Mouse (Mus musculus) gastrocnemius, postnatal 14 days (tissue): ENCODE measurements around the gene B4gat1. TPM values are rescaled to one million over a fixed set of nuclear protein-coding genes. Genes with fewer than 3 reads are reported as not detected.
"Not testable (repeated sequence)": the region's sequence is repeated elsewhere in the genome, so short reads cannot be mapped to it uniquely, and the experiment has no call there.

Experiments
- DNase-seq: peaks from one replicate; pipeline ENCODE4 v3.0.0; 2021; ENCODE audit warnings: mixed read lengths
- intact Hi-C: fragments of 180-260 bp; cut with DNase I; formaldehyde crosslinking; loops from one replicate; pipeline ENCODE4 v1.15.1; 2025; ENCODE audit warnings: low total_unique reads
- long read RNA-seq, 2 experiments: library from polyadenylated mRNA; stranded (forward); transcript quantifications; one replicate each; pipeline ENCODE4 v2.0.0; 2021
- total RNA-seq, 2 experiments: library from RNA; stranded (reverse); gene quantifications; 2 replicates each; pipeline ENCODE4 v1.2.3; 2021

Gene B4gat1
- 10 to 100 TPM; 20.4 to 23.7 TPM for total RNA-seq
- long read RNA-seq, experiment 1, transcript B4gat1-201 (2 exons, 2,032 nt) = major isoform, 50 of 50 reads
- long read RNA-seq, experiment 1, partial matches to known transcripts = 0 of 50 reads
- long read RNA-seq, experiment 1, other reads (novel, unspliced or antisense) = 0 of 50 reads
- long read RNA-seq, experiment 2, transcript B4gat1-201 (2 exons, 2,032 nt) = major isoform, 56 of 56 reads
- long read RNA-seq, experiment 2, partial matches to known transcripts = 0 of 56 reads
- long read RNA-seq, experiment 2, other reads (novel, unspliced or antisense) = 0 of 56 reads

- intact Hi-C loops = no loop called here
- peak; percentile 91 for DNase-seq
These were observed at the start of gene B4gat1, which contains the start of gene AC124502.3 for GRCm38 (mm10) chr19:5038709-5039156. TSS of gene B4gat1 (plus strand) at chr19:5038826. TSS of gene AC124502.3 (plus strand) at chr19:5038891.

- peak; percentile 93 for DNase-seq
- intact Hi-C loops = loop anchor here (10.0 kb wide), 1 partner anchor 234 kb away; the partner anchor contains the start of gene Rbm4b
These were observed 49.6 kb upstream of the B4gat1 start for GRCm38 (mm10) chr19:4989013-4989412.

GRCm38 (mm10) chr19:4989434-4990255 is 49.0 kb upstream of the B4gat1 start:
- intact Hi-C loops = loop anchor here (10.0 kb wide), 1 partner anchor 235 kb away; the partner anchor contains the start of gene Rbm4b
- no peak for DNase-seq

- intact Hi-C loops = no loop called here
- DNase-seq = no peak
These were observed 48.4 kb upstream of the B4gat1 start, which contains the start of gene Npas4 for GRCm38 (mm10) chr19:4990256-4990625. TSS of gene Npas4 (minus strand) at chr19:4990316.

GRCm38 (mm10) chr19:4990716-4991115 is 47.9 kb upstream of the B4gat1 start:
- intact Hi-C loops = no loop called here
- DNase-seq = no peak

- DNase-seq = no peak
- intact Hi-C loops = no loop called here
These were observed 46.3 kb upstream of the B4gat1 start for GRCm38 (mm10) chr19:4992371-4992770.

GRCm38 (mm10) chr19:4992904-4993303 is 45.7 kb upstream of the B4gat1 start:
- peak; percentile 83 for DNase-seq
- intact Hi-C loops = no loop called here

GRCm38 (mm10) chr19:4994043-4994442 is 44.6 kb upstream of the B4gat1 start:
- no peak for DNase-seq
- intact Hi-C loops = no loop called here

- intact Hi-C loops = loop anchor here (5.0 kb wide), 1 partner anchor 37 kb away; the partner anchor contains the start of gene Mrpl11
These were observed 39.0 kb upstream of the B4gat1 start for GRCm38 (mm10) chr19:4999445-5000140.

GRCm38 (mm10) chr19:5001666-5002406 is 36.8 kb upstream of the B4gat1 start:
- intact Hi-C loops = loop anchor here (2.0 to 5.0 kb wide), 2 partner anchors 21 to 40 kb away; partner anchors contain the start of gene Mrpl11
- DNase-seq = peak; percentile 69

More at GRCm38 (mm10) chr19:4999445-5000140, 39.0 kb upstream of the B4gat1 start:
- DNase-seq = no peak

GRCm38 (mm10) chr19:5003644-5004043 is 35.0 kb upstream of the B4gat1 start:
- not testable (repeated sequence) for DNase-seq
- intact Hi-C loops = loop anchor here (2.0 to 5.0 kb wide), 2 partner anchors 23 to 41 kb away; partner anchors contain the start of gene Mrpl11

GRCm38 (mm10) chr19:5004925-5005324 is 33.7 kb upstream of the B4gat1 start:
- no peak for DNase-seq
- intact Hi-C loops = loop anchor here (5.0 kb wide), 1 partner anchor 43 kb away; the partner anchor contains the start of gene Mrpl11

GRCm38 (mm10) chr19:5013138-5013537 is 25.5 kb upstream of the B4gat1 start:
- intact Hi-C loops = no loop called here
- DNase-seq = no peak

- intact Hi-C loops = no loop called here
- DNase-seq = peak; percentile 24
These were observed 23.6 kb upstream of the B4gat1 start for GRCm38 (mm10) chr19:5014961-5015398.

- intact Hi-C loops = no loop called here
- DNase-seq = no peak
These were observed 22.3 kb upstream of the B4gat1 start for GRCm38 (mm10) chr19:5016221-5016742.

- intact Hi-C loops = no loop called here
- peak; percentile 67 for DNase-seq
These were observed 21.8 kb upstream of the B4gat1 start for GRCm38 (mm10) chr19:5016782-5017181.

GRCm38 (mm10) chr19:5017611-5018010 is 21.0 kb upstream of the B4gat1 start:
- DNase-seq = no peak
- intact Hi-C loops = no loop called here

- no peak for DNase-seq
- intact Hi-C loops = no loop called here
These were observed 20.4 kb upstream of the B4gat1 start for GRCm38 (mm10) chr19:5018191-5018590.
